Mouse (Mus musculus): ENCODE data around the gene Eif4e1b. TPM values are rescaled to one million over a fixed set of nuclear protein-coding genes. Genes with fewer than 3 reads are reported as not detected.

The Eif4e1b gene
- polyA plus RNA-seq, 1 experiment from 2014 or later, result not detected

- peak within 1 kb of the TSS; percentile 91 for H3K4me2 ChIP-seq (ENCODE audit: low read depth, low read length)
- DNase-seq, result peak; percentile 93
- H3K9ac ChIP-seq (replicated peaks), result peak within 1 kb of the TSS; percentile 50
- peak; percentile 89 for ATAC-seq
- H3K36me3 ChIP-seq (replicated peaks; ENCODE audit: insufficient read depth, low read length), result no peaks in the 10 kb centered on the region
- H3K27ac ChIP-seq (ENCODE audit: low read depth), result no peak within 1 kb of the TSS; the same call in 1 of the 2 replicates
- WGBS (ENCODE audit: insufficient replicate concordance), result 2% methylated on average over 46 of the region's 49 CpGs
- TF ChIP-seq EP300 (IDR thresholded peaks at IDR 0.05; ENCODE audit: low read depth) (no peak), CTCF (IDR thresholded peaks at IDR 0.05; ENCODE audit: low read depth) (no peak)
- peak within 1 kb of the TSS; percentile 51 for H3K4me3 ChIP-seq (ENCODE audit: low read depth, low read length)
- H3K4me1 ChIP-seq (ENCODE audit: insufficient read depth), result peaks cover 16% of the 10 kb centered on the region
- H3K27me3 ChIP-seq (ENCODE audit: insufficient read depth, low read length), result peaks cover 33% of the 10 kb centered on the region
- no peaks in the 10 kb centered on the region for H3K9me3 ChIP-seq (ENCODE audit: low read length)
Measured at GRCm38 (mm10) chr13:54788740-54789560, 5.2 kb downstream of the Eif4e1b start, which contains the start of gene Tspan17. Tspan17 (plus strand) TSS chr13:54789377.

- no peak for TF ChIP-seq CTCF (IDR thresholded peaks at IDR 0.05; ENCODE audit: low read depth)
- no peak for TF ChIP-seq EP300 (IDR thresholded peaks at IDR 0.05; ENCODE audit: low read depth)
- H3K4me2 ChIP-seq (ENCODE audit: low read depth, low read length), result peak overlapping the region; percentile 91
- no peak overlapping the region; the same call in 1 of the 2 replicates for H3K27ac ChIP-seq (ENCODE audit: low read depth)
- WGBS (ENCODE audit: insufficient replicate concordance), result 4% methylated on average over 37 of the region's 38 CpGs
- ATAC-seq, result peak; percentile 8; the same call in 1 of the 2 replicates
- H3K9me3 ChIP-seq (ENCODE audit: low read length), result no peaks in the 10 kb centered on the region
- peaks cover 16% of the 10 kb centered on the region for H3K4me1 ChIP-seq (ENCODE audit: insufficient read depth)
- DNase-seq, result peak; percentile 40
- no peaks in the 10 kb centered on the region for H3K36me3 ChIP-seq (replicated peaks; ENCODE audit: insufficient read depth, low read length)
- H3K27me3 ChIP-seq (ENCODE audit: insufficient read depth, low read length), result peaks cover 33% of the 10 kb centered on the region
- peak overlapping the region; percentile 51 for H3K4me3 ChIP-seq (ENCODE audit: low read depth, low read length)
- peak overlapping the region; percentile 50 for H3K9ac ChIP-seq (replicated peaks)
Measured at GRCm38 (mm10) chr13:54789561-54790397, 6.0 kb downstream of the Eif4e1b start.

- no peak overlapping the region for H3K4me3 ChIP-seq (ENCODE audit: low read depth, low read length)
- H3K4me2 ChIP-seq (ENCODE audit: low read depth, low read length), result no peak overlapping the region
- no peaks in the 10 kb centered on the region for H3K9me3 ChIP-seq (ENCODE audit: low read length)
- H3K27me3 ChIP-seq (ENCODE audit: insufficient read depth, low read length), result peaks cover 31% of the 10 kb centered on the region
- WGBS (ENCODE audit: insufficient replicate concordance), result 25% methylated on average over 21 of the region's 21 CpGs
- H3K4me1 ChIP-seq (ENCODE audit: insufficient read depth), result peaks cover 16% of the 10 kb centered on the region
- DNase-seq (peak; percentile 39), ATAC-seq (no peak)
- no peak overlapping the region for H3K27ac ChIP-seq (ENCODE audit: low read depth)
- no peaks in the 10 kb centered on the region for H3K36me3 ChIP-seq (replicated peaks; ENCODE audit: insufficient read depth, low read length)
- no peak overlapping the region for H3K9ac ChIP-seq (replicated peaks)
- TF ChIP-seq EP300 (IDR thresholded peaks at IDR 0.05; ENCODE audit: low read depth), result no peak
- TF ChIP-seq CTCF (IDR thresholded peaks at IDR 0.05; ENCODE audit: low read depth), result peak; percentile 40
Measured at GRCm38 (mm10) chr13:54792259-54793230, 8.7 kb downstream of the Eif4e1b start.

GRCm38 (mm10) chr13:54794002-54794577 is 10.3 kb downstream of the Eif4e1b start:
- Histone ChIP-seq H3K4me2 (ENCODE audit: low read depth, low read length) (no peak overlapping the region), H3K4me3 (ENCODE audit: low read depth, low read length) (no peak overlapping the region), H3K9ac (replicated peaks) (no peak overlapping the region), H3K27ac (ENCODE audit: low read depth) (no peak overlapping the region), H3K4me1 (ENCODE audit: insufficient read depth) (peaks cover 13% of the 10 kb centered on the region), H3K9me3 (ENCODE audit: low read length) (no peaks in the 10 kb centered on the region), H3K36me3 (replicated peaks; ENCODE audit: insufficient read depth, low read length) (no peaks in the 10 kb centered on the region), H3K27me3 (ENCODE audit: insufficient read depth, low read length) (peaks cover 30% of the 10 kb centered on the region)
- 70% methylated on average over 16 of the region's 16 CpGs for WGBS (ENCODE audit: insufficient replicate concordance)
- no peak for ATAC-seq
- TF ChIP-seq EP300 (IDR thresholded peaks at IDR 0.05; ENCODE audit: low read depth), result no peak
- TF ChIP-seq CTCF (IDR thresholded peaks at IDR 0.05; ENCODE audit: low read depth), result no peak
- DNase-seq, result no peak

GRCm38 (mm10) chr13:54794843-54795242 is 11.0 kb downstream of the Eif4e1b start:
- H3K4me1 ChIP-seq (ENCODE audit: insufficient read depth), result peaks cover 5% of the 10 kb centered on the region
- no peak overlapping the region for H3K4me3 ChIP-seq (ENCODE audit: low read depth, low read length)
- WGBS (ENCODE audit: insufficient replicate concordance), result 37% methylated on average over 5 of the region's 5 CpGs
- TF ChIP-seq EP300 (IDR thresholded peaks at IDR 0.05; ENCODE audit: low read depth), result no peak
- TF ChIP-seq CTCF (IDR thresholded peaks at IDR 0.05; ENCODE audit: low read depth), result peak; percentile 24; the same call in 1 of the 2 replicates
- H3K9ac ChIP-seq (replicated peaks), result no peak overlapping the region
- peaks cover 25% of the 10 kb centered on the region for H3K27me3 ChIP-seq (ENCODE audit: insufficient read depth, low read length)
- no peaks in the 10 kb centered on the region for H3K9me3 ChIP-seq (ENCODE audit: low read length)
- H3K4me2 ChIP-seq (ENCODE audit: low read depth, low read length), result no peak overlapping the region
- no peak overlapping the region for H3K27ac ChIP-seq (ENCODE audit: low read depth)
- H3K36me3 ChIP-seq (replicated peaks; ENCODE audit: insufficient read depth, low read length), result no peaks in the 10 kb centered on the region
- ATAC-seq (no peak), DNase-seq (no peak)

Data from liver, postnatal 0 days (tissue).